Mouse (Mus musculus): ENCODE measurements at regions not wholly inside any gene's neighbourhood (a gene's known extent, or its start where the extent isn't known, plus 50 kb on each side); places are given as distances from the start of the nearest gene placed in this dataset.

GRCm38 (mm10) chr9:46738634-46739033 lies 259.9 kb upstream of the Gm4791 start:
- Histone ChIP-seq H3K27me3 (ENCODE audit: insufficient read depth, low read length) (no peaks in the 10 kb centered on the region), H3K9me3 (replicated peaks) (peaks cover 60% of the 10 kb centered on the region), H3K36me3 (replicated peaks) (no peaks in the 10 kb centered on the region), H3K4me3 (ENCODE audit: low read depth, low read length) (no peak overlapping the region), H3K4me1 (ENCODE audit: insufficient read depth, low read depth, low read length) (no peaks in the 10 kb centered on the region)
- no peak for ATAC-seq (ENCODE audit: extremely low read depth, insufficient number of reproducible peaks, low FRiP score, poor library complexity, severe bottlenecking)
- no peak for DNase-seq (ENCODE audit: low spot score)
- TF ChIP-seq CTCF (IDR thresholded peaks at IDR 0.05; ENCODE audit: low read depth, low read length) = no peak
- TF ChIP-seq TAL1 (conservative IDR thresholded peaks at IDR 0.05; ENCODE audit: low read depth, low read length) = no peak
- TF ChIP-seq GATA1 (IDR thresholded peaks at IDR 0.05; ENCODE audit: borderline replicate concordance, low read length) = no peak
- TF ChIP-seq GATA2 (IDR thresholded peaks at IDR 0.05; ENCODE audit: borderline replicate concordance, low read depth, low read length) = no peak
- TF ChIP-seq POLR2AphosphoS5 (IDR thresholded peaks at IDR 0.05; ENCODE audit: insufficient replicate concordance, low read depth, low read length) = no peak

- TF ChIP-seq GATA1 (IDR thresholded peaks at IDR 0.05; ENCODE audit: borderline replicate concordance, low read length) (no peak), GATA2 (IDR thresholded peaks at IDR 0.05; ENCODE audit: borderline replicate concordance, low read depth, low read length) (no peak), CTCF (IDR thresholded peaks at IDR 0.05; ENCODE audit: low read depth, low read length) (no peak), TAL1 (conservative IDR thresholded peaks at IDR 0.05; ENCODE audit: low read depth, low read length) (no peak), POLR2AphosphoS5 (IDR thresholded peaks at IDR 0.05; ENCODE audit: insufficient replicate concordance, low read depth, low read length) (no peak)
- Histone ChIP-seq H3K9me3 (replicated peaks) (peaks cover 57% of the 10 kb centered on the region), H3K36me3 (replicated peaks) (no peaks in the 10 kb centered on the region), H3K27me3 (ENCODE audit: insufficient read depth, low read length) (no peaks in the 10 kb centered on the region), H3K4me1 (ENCODE audit: insufficient read depth, low read depth, low read length) (no peaks in the 10 kb centered on the region), H3K4me3 (ENCODE audit: low read depth, low read length) (no peak overlapping the region)
- DNase-seq (ENCODE audit: low spot score) (no peak), ATAC-seq (ENCODE audit: extremely low read depth, insufficient number of reproducible peaks, low FRiP score, poor library complexity, severe bottlenecking) (no peak)
Observed at GRCm38 (mm10) chr9:46738056-46738455, 260.5 kb upstream of the Gm4791 start.

- ATAC-seq (ENCODE audit: extremely low read depth, insufficient number of reproducible peaks, low FRiP score, poor library complexity, severe bottlenecking) = no peak
- TF ChIP-seq GATA1 (IDR thresholded peaks at IDR 0.05; ENCODE audit: borderline replicate concordance, low read length) = no peak
- TF ChIP-seq TAL1 (conservative IDR thresholded peaks at IDR 0.05; ENCODE audit: low read depth, low read length) = no peak
- TF ChIP-seq POLR2AphosphoS5 (IDR thresholded peaks at IDR 0.05; ENCODE audit: insufficient replicate concordance, low read depth, low read length) = no peak
- TF ChIP-seq CTCF (IDR thresholded peaks at IDR 0.05; ENCODE audit: low read depth, low read length) = no peak
- no peak for TF ChIP-seq GATA2 (IDR thresholded peaks at IDR 0.05; ENCODE audit: borderline replicate concordance, low read depth, low read length)
- H3K36me3 ChIP-seq (replicated peaks) = no peaks in the 10 kb centered on the region
- H3K27me3 ChIP-seq (ENCODE audit: insufficient read depth, low read length) = no peaks in the 10 kb centered on the region
- H3K4me3 ChIP-seq (ENCODE audit: low read depth, low read length) = no peak overlapping the region
- no peak for DNase-seq (ENCODE audit: low spot score)
- H3K4me1 ChIP-seq (ENCODE audit: insufficient read depth, low read depth, low read length) = no peaks in the 10 kb centered on the region
- peaks cover 54% of the 10 kb centered on the region for H3K9me3 ChIP-seq (replicated peaks)
Observed at GRCm38 (mm10) chr9:46737446-46737845, 261.1 kb upstream of the Gm4791 start.

- peaks cover 58% of the 10 kb centered on the region for H3K9me3 ChIP-seq (replicated peaks)
- DNase-seq (ENCODE audit: low spot score) (no peak), ATAC-seq (ENCODE audit: extremely low read depth, insufficient number of reproducible peaks, low FRiP score, poor library complexity, severe bottlenecking) (no peak)
- no peaks in the 10 kb centered on the region for H3K4me1 ChIP-seq (ENCODE audit: insufficient read depth, low read depth, low read length)
- no peak overlapping the region for H3K4me3 ChIP-seq (ENCODE audit: low read depth, low read length)
- no peaks in the 10 kb centered on the region for H3K27me3 ChIP-seq (ENCODE audit: insufficient read depth, low read length)
- TF ChIP-seq GATA1 (IDR thresholded peaks at IDR 0.05; ENCODE audit: borderline replicate concordance, low read length) (no peak), CTCF (IDR thresholded peaks at IDR 0.05; ENCODE audit: low read depth, low read length) (no peak), TAL1 (conservative IDR thresholded peaks at IDR 0.05; ENCODE audit: low read depth, low read length) (no peak), GATA2 (IDR thresholded peaks at IDR 0.05; ENCODE audit: borderline replicate concordance, low read depth, low read length) (no peak), POLR2AphosphoS5 (IDR thresholded peaks at IDR 0.05; ENCODE audit: insufficient replicate concordance, low read depth, low read length) (no peak)
- H3K36me3 ChIP-seq (replicated peaks) = no peaks in the 10 kb centered on the region
Observed at GRCm38 (mm10) chr9:46736232-46736631, 262.3 kb upstream of the Gm4791 start.

- DNase-seq (ENCODE audit: low spot score) = no peak
- TF ChIP-seq GATA1 (IDR thresholded peaks at IDR 0.05; ENCODE audit: borderline replicate concordance, low read length) (no peak), POLR2AphosphoS5 (IDR thresholded peaks at IDR 0.05; ENCODE audit: insufficient replicate concordance, low read depth, low read length) (no peak), TAL1 (conservative IDR thresholded peaks at IDR 0.05; ENCODE audit: low read depth, low read length) (no peak), GATA2 (IDR thresholded peaks at IDR 0.05; ENCODE audit: borderline replicate concordance, low read depth, low read length) (no peak), CTCF (IDR thresholded peaks at IDR 0.05; ENCODE audit: low read depth, low read length) (no peak)
- Histone ChIP-seq H3K36me3 (replicated peaks) (no peaks in the 10 kb centered on the region), H3K27me3 (ENCODE audit: insufficient read depth, low read length) (no peaks in the 10 kb centered on the region), H3K4me1 (ENCODE audit: insufficient read depth, low read depth, low read length) (no peaks in the 10 kb centered on the region), H3K9me3 (replicated peaks) (peaks cover 63% of the 10 kb centered on the region), H3K4me3 (ENCODE audit: low read depth, low read length) (no peak overlapping the region)
- ATAC-seq (ENCODE audit: extremely low read depth, insufficient number of reproducible peaks, low FRiP score, poor library complexity, severe bottlenecking) = peak; percentile 1; the same call in 1 of the 2 replicates
Observed at GRCm38 (mm10) chr9:46735664-46736067, 262.9 kb upstream of the Gm4791 start.

- Histone ChIP-seq H3K4me3 (ENCODE audit: low read depth, low read length) (no peak overlapping the region), H3K36me3 (replicated peaks) (no peaks in the 10 kb centered on the region), H3K27me3 (ENCODE audit: insufficient read depth, low read length) (no peaks in the 10 kb centered on the region), H3K9me3 (replicated peaks) (peaks cover 16% of the 10 kb centered on the region), H3K4me1 (ENCODE audit: insufficient read depth, low read depth, low read length) (no peaks in the 10 kb centered on the region)
- DNase-seq (ENCODE audit: low spot score) (no peak), ATAC-seq (ENCODE audit: extremely low read depth, insufficient number of reproducible peaks, low FRiP score, poor library complexity, severe bottlenecking) (no peak)
- TF ChIP-seq CTCF (IDR thresholded peaks at IDR 0.05; ENCODE audit: low read depth, low read length) (no peak), GATA2 (IDR thresholded peaks at IDR 0.05; ENCODE audit: borderline replicate concordance, low read depth, low read length) (no peak), TAL1 (conservative IDR thresholded peaks at IDR 0.05; ENCODE audit: low read depth, low read length) (no peak), GATA1 (IDR thresholded peaks at IDR 0.05; ENCODE audit: borderline replicate concordance, low read length) (no peak), POLR2AphosphoS5 (IDR thresholded peaks at IDR 0.05; ENCODE audit: insufficient replicate concordance, low read depth, low read length) (no peak)
Observed at GRCm38 (mm10) chr9:46728465-46728864, 270.1 kb upstream of the Gm4791 start.
